Mouse (Mus musculus): ENCODE measurements around the gene Nr1h2. TPM values are rescaled to one million over a fixed set of nuclear protein-coding genes. Genes with fewer than 3 reads are reported as not detected.

Gene Nr1h2
- polyA plus RNA-seq, 2 experiments, result 63.8 to 88.9 TPM

DNA sequence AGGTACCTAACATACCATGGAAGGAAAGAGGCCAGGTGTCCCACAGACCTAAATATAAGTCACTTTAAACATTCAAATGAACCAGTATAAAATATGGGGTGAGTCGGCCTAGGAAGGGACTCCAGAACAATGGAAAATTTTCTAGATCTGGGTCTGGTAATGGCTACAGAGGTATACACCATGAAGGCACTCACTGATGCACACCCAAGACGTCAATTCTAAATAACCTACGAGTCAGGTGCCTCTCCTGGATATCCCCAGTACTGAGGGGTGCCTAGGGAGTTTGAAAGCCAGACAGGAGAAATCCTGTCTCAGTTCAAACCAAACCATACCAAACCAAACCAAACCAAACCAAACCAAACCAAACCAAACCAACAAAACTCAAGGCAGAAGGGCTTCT, 23.2 kb downstream of the Nr1h2 start:
- Histone ChIP-seq H3K27ac (replicated peaks; ENCODE audit: low read depth, low read length) (no peak overlapping the region), H3K9ac (ENCODE audit: low read depth, low read length, severe bottlenecking) (no peak overlapping the region), H3K36me3 (ENCODE audit: control insufficient read depth, insufficient read depth, low read length) (peaks cover 33% of the 10 kb centered on the region), H3K4me1 (ENCODE audit: control insufficient read depth, insufficient read depth, low read length) (peaks cover 7% of the 10 kb centered on the region), H3K9me3 (ENCODE audit: control insufficient read depth, low read length) (no peaks in the 10 kb centered on the region), H3K27me3 (ENCODE audit: control insufficient read depth, insufficient read depth, low read length) (peaks cover 18% of the 10 kb centered on the region), H3K4me3 (replicated peaks; ENCODE audit: low read length) (no peak overlapping the region), H3K4me2 (replicated peaks; ENCODE audit: low read depth, low read length, severe bottlenecking) (no peak overlapping the region)
- 72% methylated on average over 3 of the region's 3 CpGs for WGBS
- TF ChIP-seq POLR2A (IDR thresholded peaks at IDR 0.05; ENCODE audit: borderline replicate concordance, extremely low read depth, insufficient read depth, insufficient read length), result no peak
- ATAC-seq (ENCODE audit: low FRiP score, low read depth) (no peak), DNase-seq (ENCODE audit: low spot score) (no peak)

DNA sequence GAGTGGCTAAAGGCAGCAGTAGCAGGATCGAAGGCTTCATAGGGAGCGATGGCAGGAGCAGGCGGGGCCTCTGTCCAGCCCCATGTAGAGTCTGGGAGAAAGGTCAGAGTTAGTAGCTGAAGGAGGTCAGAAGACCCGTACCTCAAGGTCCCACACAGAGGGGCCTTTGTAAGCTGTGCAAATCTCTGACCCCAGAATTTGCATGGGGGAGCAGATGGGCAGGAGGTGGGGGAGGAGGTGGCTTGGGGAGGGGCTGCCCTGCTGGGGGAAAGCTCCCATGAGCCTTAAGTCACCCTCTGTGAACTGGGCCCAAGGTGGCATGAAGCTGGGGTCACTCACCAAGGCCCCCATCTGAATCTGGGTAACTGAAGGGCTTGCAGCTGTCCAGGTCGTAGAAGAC, 24.2 kb downstream of the Nr1h2 start:
- Histone ChIP-seq H3K4me1 (ENCODE audit: control insufficient read depth, insufficient read depth, low read length) (peaks cover 7% of the 10 kb centered on the region), H3K36me3 (ENCODE audit: control insufficient read depth, insufficient read depth, low read length) (peaks cover 24% of the 10 kb centered on the region), H3K4me2 (replicated peaks; ENCODE audit: low read depth, low read length, severe bottlenecking) (no peak overlapping the region), H3K9me3 (ENCODE audit: control insufficient read depth, low read length) (no peaks in the 10 kb centered on the region), H3K9ac (ENCODE audit: low read depth, low read length, severe bottlenecking) (no peak overlapping the region), H3K27ac (replicated peaks; ENCODE audit: low read depth, low read length) (no peak overlapping the region), H3K4me3 (replicated peaks; ENCODE audit: low read length) (no peak overlapping the region), H3K27me3 (ENCODE audit: control insufficient read depth, insufficient read depth, low read length) (peaks cover 28% of the 10 kb centered on the region)
- ATAC-seq (ENCODE audit: low FRiP score, low read depth) (no peak), DNase-seq (ENCODE audit: low spot score) (no peak)
- TF ChIP-seq POLR2A (IDR thresholded peaks at IDR 0.05; ENCODE audit: borderline replicate concordance, extremely low read depth, insufficient read depth, insufficient read length), result no peak
- 73% methylated on average over 5 of the region's 5 CpGs for WGBS

DNA sequence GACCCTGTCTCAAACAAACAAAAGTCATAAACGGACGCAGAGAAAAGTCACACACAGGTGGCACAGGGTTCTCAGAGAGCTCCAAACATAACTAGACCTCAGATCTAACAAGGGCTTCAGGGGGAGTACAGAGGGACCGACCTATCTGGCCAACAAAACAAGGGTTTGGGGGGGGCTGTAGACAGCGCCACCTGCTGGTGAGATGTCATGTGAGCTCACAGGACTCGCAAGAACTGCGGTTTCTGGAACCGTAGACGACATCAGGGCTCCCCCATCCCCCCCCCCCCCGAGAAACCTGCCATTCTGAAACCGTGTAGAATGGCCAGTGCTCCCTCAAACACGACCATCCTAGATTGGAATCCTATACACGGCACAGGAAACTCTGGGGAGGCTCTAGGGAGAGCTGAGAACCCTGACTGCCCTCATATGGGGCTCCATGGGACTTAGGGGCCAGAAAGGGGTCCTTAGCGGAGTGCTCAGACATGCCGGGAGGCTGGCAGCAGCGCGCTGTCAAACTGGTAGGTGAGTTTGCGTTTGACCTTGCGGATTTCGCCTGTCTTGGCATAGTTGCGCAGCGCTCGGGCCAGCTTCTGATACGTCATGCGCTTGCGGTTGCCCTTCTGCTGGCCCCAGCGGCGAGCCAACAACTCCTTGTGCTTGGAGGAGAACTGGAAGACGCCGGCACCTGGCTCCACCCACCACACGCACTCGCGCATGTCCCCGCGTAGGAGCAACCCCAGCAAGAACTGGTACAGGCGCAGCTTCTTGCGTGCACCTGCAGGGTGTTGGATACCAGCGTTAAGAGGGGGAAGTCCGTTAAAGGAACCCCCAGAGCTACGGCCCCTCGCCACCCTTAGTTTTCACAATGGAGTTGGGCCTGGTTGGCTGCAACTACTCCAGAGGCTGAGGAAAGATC, 26.0 kb downstream of the Nr1h2 start:
- Histone ChIP-seq H3K27ac (replicated peaks; ENCODE audit: low read depth, low read length) (no peak overlapping the region), H3K9me3 (ENCODE audit: control insufficient read depth, low read length) (no peaks in the 10 kb centered on the region), H3K9ac (ENCODE audit: low read depth, low read length, severe bottlenecking) (peak overlapping the region; percentile 47), H3K4me3 (replicated peaks; ENCODE audit: low read length) (peak overlapping the region; percentile 39), H3K36me3 (ENCODE audit: control insufficient read depth, insufficient read depth, low read length) (peaks cover 6% of the 10 kb centered on the region), H3K27me3 (ENCODE audit: control insufficient read depth, insufficient read depth, low read length) (peaks cover 45% of the 10 kb centered on the region), H3K4me1 (ENCODE audit: control insufficient read depth, insufficient read depth, low read length) (peaks cover 7% of the 10 kb centered on the region), H3K4me2 (replicated peaks; ENCODE audit: low read depth, low read length, severe bottlenecking) (peak overlapping the region; percentile 89)
- 5% methylated on average over 39 of the region's 40 CpGs for WGBS
- ATAC-seq (ENCODE audit: low FRiP score, low read depth) (peak; percentile 51; the same call in 1 of the 2 replicates), DNase-seq (ENCODE audit: low spot score) (peak; percentile 71)
- no peak for TF ChIP-seq POLR2A (IDR thresholded peaks at IDR 0.05; ENCODE audit: borderline replicate concordance, extremely low read depth, insufficient read depth, insufficient read length)

DNA sequence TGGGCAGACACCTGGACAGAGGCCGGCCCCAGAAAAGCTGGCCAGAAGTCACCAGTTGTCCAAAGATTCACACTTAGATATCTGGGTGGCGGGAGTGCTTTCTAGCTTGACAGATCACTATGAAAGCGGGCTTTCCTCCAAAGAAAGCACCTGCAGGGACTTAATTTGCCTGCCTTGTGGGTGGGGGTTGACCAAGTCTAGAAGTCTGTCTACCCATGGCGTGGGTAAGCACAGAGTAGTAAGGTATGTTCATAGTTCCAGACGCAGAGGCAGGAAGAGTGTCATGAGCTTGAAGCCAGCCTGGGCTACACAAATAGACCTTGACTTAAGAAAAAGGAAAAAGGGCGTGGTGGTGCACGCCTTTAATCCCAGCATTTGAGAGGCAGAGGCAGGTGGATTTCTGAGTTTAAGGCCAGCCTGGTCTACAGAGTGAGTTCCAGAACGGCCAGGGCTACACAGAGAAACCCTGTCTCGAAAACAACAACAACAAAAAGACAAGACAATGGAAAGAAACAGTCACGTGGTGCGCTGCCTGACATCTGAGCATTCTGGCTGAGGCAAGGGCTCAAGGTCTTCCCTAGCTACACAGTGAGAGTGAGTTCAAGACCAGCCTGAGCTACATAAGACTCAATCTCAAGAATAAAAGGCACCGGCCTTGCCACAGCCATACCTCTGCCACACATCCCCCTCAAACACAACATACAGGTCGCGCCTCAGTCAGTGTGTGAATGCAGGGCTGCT, 27.2 kb downstream of the Nr1h2 start:
- no peak overlapping the region for H3K9ac ChIP-seq (ENCODE audit: low read depth, low read length, severe bottlenecking)
- H3K36me3 ChIP-seq (ENCODE audit: control insufficient read depth, insufficient read depth, low read length), result no peaks in the 10 kb centered on the region
- no peak for TF ChIP-seq POLR2A (IDR thresholded peaks at IDR 0.05; ENCODE audit: borderline replicate concordance, extremely low read depth, insufficient read depth, insufficient read length)
- no peak overlapping the region for H3K4me2 ChIP-seq (replicated peaks; ENCODE audit: low read depth, low read length, severe bottlenecking)
- WGBS, result 86% methylated on average over 14 of the region's 14 CpGs
- DNase-seq (ENCODE audit: low spot score) (no peak), ATAC-seq (ENCODE audit: low FRiP score, low read depth) (no peak)
- H3K27me3 ChIP-seq (ENCODE audit: control insufficient read depth, insufficient read depth, low read length), result peaks cover 55% of the 10 kb centered on the region
- H3K9me3 ChIP-seq (ENCODE audit: control insufficient read depth, low read length), result no peaks in the 10 kb centered on the region
- H3K4me1 ChIP-seq (ENCODE audit: control insufficient read depth, insufficient read depth, low read length), result peaks cover 7% of the 10 kb centered on the region
- H3K4me3 ChIP-seq (replicated peaks; ENCODE audit: low read length), result no peak overlapping the region
- H3K27ac ChIP-seq (replicated peaks; ENCODE audit: low read depth, low read length), result no peak overlapping the region

DNA sequence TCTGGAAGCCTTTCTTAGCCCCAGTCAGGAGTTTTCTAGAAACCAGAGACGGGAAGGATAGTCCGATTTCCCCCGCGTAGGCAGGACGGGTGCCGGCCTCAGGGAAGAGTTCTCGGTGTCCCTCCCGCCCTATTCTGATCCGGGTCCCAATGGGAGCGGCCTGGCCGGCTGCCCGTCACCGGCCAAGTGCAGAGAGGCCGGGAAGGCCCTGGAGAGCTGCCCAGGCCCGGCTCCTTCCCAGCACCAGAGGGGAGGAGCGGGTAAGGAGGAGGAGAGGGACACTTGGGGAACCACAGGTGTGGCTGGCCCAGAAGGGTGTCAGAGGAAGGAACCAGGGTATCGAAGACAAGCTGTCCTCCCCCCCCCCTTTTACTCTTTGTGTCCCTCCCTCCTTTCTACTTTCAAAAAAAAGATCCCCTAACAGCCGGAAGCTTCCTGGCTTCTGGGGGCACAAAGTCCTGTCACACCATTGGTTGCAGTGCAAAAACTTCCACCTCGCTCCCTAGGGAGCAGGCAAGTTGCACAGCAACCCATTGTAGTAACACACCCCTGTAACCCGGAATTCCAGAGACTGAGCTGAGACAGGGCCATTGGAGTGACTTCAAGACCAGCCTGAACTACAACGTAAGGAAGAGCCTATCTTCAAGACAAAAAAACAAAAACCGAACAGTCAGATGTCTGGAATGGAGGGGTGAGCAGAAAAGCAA, 28.5 kb downstream of the Nr1h2 start:
- ATAC-seq (ENCODE audit: low FRiP score, low read depth) (no peak), DNase-seq (ENCODE audit: low spot score) (no peak)
- no peaks in the 10 kb centered on the region for H3K9me3 ChIP-seq (ENCODE audit: control insufficient read depth, low read length)
- no peak overlapping the region for H3K27ac ChIP-seq (replicated peaks; ENCODE audit: low read depth, low read length)
- H3K4me3 ChIP-seq (replicated peaks; ENCODE audit: low read length), result no peak overlapping the region
- H3K27me3 ChIP-seq (ENCODE audit: control insufficient read depth, insufficient read depth, low read length), result peaks cover 65% of the 10 kb centered on the region
- TF ChIP-seq POLR2A (IDR thresholded peaks at IDR 0.05; ENCODE audit: borderline replicate concordance, extremely low read depth, insufficient read depth, insufficient read length), result no peak
- WGBS, result 12% methylated on average over 21 of the region's 22 CpGs
- H3K9ac ChIP-seq (ENCODE audit: low read depth, low read length, severe bottlenecking), result no peak overlapping the region
- peaks cover 7% of the 10 kb centered on the region for H3K4me1 ChIP-seq (ENCODE audit: control insufficient read depth, insufficient read depth, low read length)
- H3K36me3 ChIP-seq (ENCODE audit: control insufficient read depth, insufficient read depth, low read length), result no peaks in the 10 kb centered on the region
- H3K4me2 ChIP-seq (replicated peaks; ENCODE audit: low read depth, low read length, severe bottlenecking), result no peak overlapping the region

Measured in limb, embryonic 14.5 days (tissue).